12 mouse cellular contexts compared by ENCODE assay signal in the genomic region with DNA sequence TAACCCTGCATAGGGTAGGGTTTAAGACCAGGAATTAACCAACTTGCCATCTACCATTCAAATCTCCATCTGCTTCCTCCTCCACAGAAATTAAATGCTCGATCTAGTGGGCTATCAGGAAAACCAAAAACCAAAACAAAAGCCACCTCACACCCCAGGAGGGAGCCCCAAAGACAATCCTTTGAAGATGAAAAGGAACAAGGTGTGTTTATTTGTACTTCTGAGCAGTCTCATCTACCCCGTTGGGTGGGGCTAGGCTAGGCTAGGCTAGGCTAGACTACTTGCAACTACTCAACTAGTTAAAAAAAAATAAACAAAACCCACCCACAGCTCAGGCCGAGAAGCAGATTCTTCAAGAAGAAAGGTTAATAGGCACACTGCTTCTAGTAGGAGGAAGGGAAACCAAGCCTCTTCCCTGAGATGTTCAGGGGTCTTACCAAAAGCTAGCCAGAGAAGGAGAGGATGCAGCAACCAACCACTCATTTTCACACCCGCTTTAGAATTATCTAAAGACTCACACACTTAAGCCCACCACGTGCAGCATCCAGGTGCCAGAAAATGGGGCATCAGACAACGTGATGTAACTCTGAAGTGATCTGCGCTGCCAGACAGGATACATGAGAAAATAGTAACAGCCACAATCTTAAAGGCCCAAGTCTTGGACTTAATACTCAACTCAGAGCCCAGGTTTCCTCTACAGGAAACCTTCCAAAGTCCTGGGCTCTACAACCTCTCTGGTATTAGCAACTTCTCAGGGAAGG. TPM values are rescaled to one million over a fixed set of nuclear protein-coding genes. Genes with fewer than 3 reads are reported as not detected.
DNase-seq lines count a peak whose midpoint lies in the region; ATAC-seq and TF ChIP-seq lines count a peak whose summit lies in the region.
"Had no signal": no experiment of that assay in that cellular context is flagged by ENCODE, and none has a peak within 500 bp of the region (broad histone marks: within the 10 kb centered on the region; RNA-seq: fewer than 3 reads in every experiment).

No protein-coding gene starts in this region.

- no peaks in the 10 kb centered on the region for H3K27me3 ChIP-seq in limb, embryonic 12.5 days
- H3K27me3 ChIP-seq in limb, embryonic 10.5 days (ENCODE audit: low read depth, poor library complexity, severe bottlenecking), result no peaks in the 10 kb centered on the region
- no peaks in the 10 kb centered on the region for H3K27me3 ChIP-seq in forebrain, postnatal 0 days (ENCODE audit: insufficient read depth, low read length)
- no peaks in the 10 kb centered on the region for H3K27me3 ChIP-seq in midbrain, embryonic 13.5 days
- H3K27me3 ChIP-seq in kidney, embryonic 16.5 days (ENCODE audit: insufficient read depth, low read length), result no peaks in the 10 kb centered on the region
- H3K27me3 ChIP-seq in heart, embryonic 10.5 days (ENCODE audit: insufficient read depth, poor library complexity, severe bottlenecking), result no peaks in the 10 kb centered on the region

- WGBS in limb, embryonic 12.5 days, result 58% methylated on average over 7 of the region's 7 CpGs
- 55% methylated on average over 7 of the region's 7 CpGs for WGBS in limb, embryonic 10.5 days
- 79% methylated on average over 7 of the region's 7 CpGs for WGBS in forebrain, postnatal 0 days
- WGBS in midbrain, embryonic 13.5 days, result 86% methylated on average over 7 of the region's 7 CpGs
- 68% methylated on average over 7 of the region's 7 CpGs for WGBS in kidney, embryonic 16.5 days
- WGBS in heart, embryonic 10.5 days, result 59% methylated on average over 7 of the region's 7 CpGs

- no peak for ATAC-seq in limb, embryonic 12.5 days (ENCODE audit: insufficient number of reproducible peaks, insufficient read depth, low FRiP score, low TSS enrichment, low read depth)
- no peak for ATAC-seq in forebrain, postnatal 0 days
- no peak for ATAC-seq in midbrain, embryonic 13.5 days
- ATAC-seq in kidney, embryonic 16.5 days (ENCODE audit: low FRiP score, low TSS enrichment), result no peak
- ATAC-seq: CD4-positive, CD25-positive, alpha-beta regulatory T cell, adult 4 months; inflammation-experienced regulatory T-cells, adult 6 months had no signal

- no peak overlapping the region for H3K4me3 ChIP-seq in limb, embryonic 12.5 days (replicated peaks)
- H3K4me3 ChIP-seq in limb, embryonic 10.5 days, result no peak overlapping the region
- no peak overlapping the region for H3K4me3 ChIP-seq in forebrain, postnatal 0 days (ENCODE audit: low read depth, low read length)
- no peak overlapping the region; the same call in 1 of the 2 replicates for H3K4me3 ChIP-seq in midbrain, embryonic 13.5 days (replicated peaks)
- no peak overlapping the region for H3K4me3 ChIP-seq in kidney, embryonic 16.5 days (ENCODE audit: low read length)
- no peak overlapping the region for H3K4me3 ChIP-seq in heart, embryonic 10.5 days

- no peaks in the 10 kb centered on the region for H3K9me3 ChIP-seq in limb, embryonic 12.5 days
- H3K9me3 ChIP-seq in limb, embryonic 10.5 days (replicated peaks), result no peaks in the 10 kb centered on the region
- no peaks in the 10 kb centered on the region for H3K9me3 ChIP-seq in forebrain, postnatal 0 days (ENCODE audit: low read length)
- H3K9me3 ChIP-seq in midbrain, embryonic 13.5 days, result no peaks in the 10 kb centered on the region
- H3K9me3 ChIP-seq in kidney, embryonic 16.5 days (ENCODE audit: low read length), result no peaks in the 10 kb centered on the region
- no peaks in the 10 kb centered on the region for H3K9me3 ChIP-seq in heart, embryonic 10.5 days

- H3K36me3 ChIP-seq in limb, embryonic 12.5 days, result no peaks in the 10 kb centered on the region
- H3K36me3 ChIP-seq in limb, embryonic 10.5 days, result peaks cover 14% of the 10 kb centered on the region; the same call in 1 of the 2 replicates
- H3K36me3 ChIP-seq in forebrain, postnatal 0 days (ENCODE audit: insufficient read depth), result no peaks in the 10 kb centered on the region
- no peaks in the 10 kb centered on the region for H3K36me3 ChIP-seq in midbrain, embryonic 13.5 days
- H3K36me3 ChIP-seq in kidney, embryonic 16.5 days (ENCODE audit: insufficient read depth, low read length), result no peaks in the 10 kb centered on the region
- H3K36me3 ChIP-seq in heart, embryonic 10.5 days, result no peaks in the 10 kb centered on the region

- no peak overlapping the region for H3K27ac ChIP-seq in limb, embryonic 12.5 days
- no peak overlapping the region for H3K27ac ChIP-seq in limb, embryonic 10.5 days
- H3K27ac ChIP-seq in forebrain, postnatal 0 days (ENCODE audit: low read depth, low read length), result no peak overlapping the region
- no peak overlapping the region for H3K27ac ChIP-seq in midbrain, embryonic 13.5 days
- H3K27ac ChIP-seq in kidney, embryonic 16.5 days (ENCODE audit: low read length), result no peak overlapping the region
- H3K27ac ChIP-seq in heart, embryonic 10.5 days, result no peak overlapping the region

- H3K4me2 ChIP-seq in limb, embryonic 12.5 days, result peak overlapping the region; percentile 84
- 0 out of 2 replicates have a peak overlapping the region, but pooled peaks have one; percentile 84 for H3K4me2 ChIP-seq in forebrain, postnatal 0 days (ENCODE audit: low read depth)
- H3K4me2 ChIP-seq in midbrain, embryonic 13.5 days (replicated peaks), result peak overlapping the region; percentile 84
- no peak overlapping the region for H3K4me2 ChIP-seq in kidney, embryonic 16.5 days (replicated peaks; ENCODE audit: low read depth, low read length)
- H3K4me2 ChIP-seq: liver, embryonic 11.5 days had no signal

- no peak overlapping the region for H3K9ac ChIP-seq in limb, embryonic 12.5 days (replicated peaks)
- no peak overlapping the region for H3K9ac ChIP-seq in forebrain, postnatal 0 days
- H3K9ac ChIP-seq in midbrain, embryonic 13.5 days (replicated peaks), result no peak overlapping the region
- no peak overlapping the region for H3K9ac ChIP-seq in kidney, embryonic 16.5 days (replicated peaks; ENCODE audit: low read length)

- no peak for DNase-seq in limb, embryonic 10.5 days (ENCODE audit: low spot score)
- no peak for DNase-seq in forebrain, postnatal 0 days
- DNase-seq in thymus, postnatal 10 days (ENCODE audit: low spot score in 2 of 2), result peak; percentile 42 to 55
- DNase-seq in embryo, embryonic 10.5 days (ENCODE audit: low spot score), result no peak
- no peak for DNase-seq in heart, embryonic 10.5 days (ENCODE audit: low spot score)
- DNase-seq: embryo, embryonic 11 days had no signal

- H3K4me1 ChIP-seq in limb, embryonic 12.5 days (replicated peaks), result peaks cover 37% of the 10 kb centered on the region
- H3K4me1 ChIP-seq in limb, embryonic 10.5 days, result peaks cover 38% of the 10 kb centered on the region
- H3K4me1 ChIP-seq in forebrain, postnatal 0 days (ENCODE audit: insufficient read depth), result peaks cover 11% of the 10 kb centered on the region
- peaks cover 29% of the 10 kb centered on the region for H3K4me1 ChIP-seq in midbrain, embryonic 13.5 days (replicated peaks)
- H3K4me1 ChIP-seq in kidney, embryonic 16.5 days (ENCODE audit: insufficient read depth, low read length), result peaks cover 33% of the 10 kb centered on the region
- peaks cover 16% of the 10 kb centered on the region for H3K4me1 ChIP-seq in heart, embryonic 10.5 days

- TF ChIP-seq CTCF in forebrain, postnatal 0 days (IDR thresholded peaks at IDR 0.05; ENCODE audit: low read depth), result no peak

RNA-seq across cellular contexts. Expression of gene Ldlrad3, which starts 2.3 kb away (rescaled TPM):
- 66.2 and 68.2 TPM in 2 replicates for polyA plus RNA-seq in limb, embryonic 12.5 days (2016; fragmentation: Nextera tagmentation; extraction: Ambion mirVana)
- 60.3 and 64.1 TPM in 2 replicates for polyA plus RNA-seq in limb, embryonic 10.5 days (2016; fragmentation: Nextera tagmentation; extraction: Ambion mirVana)
- 20.9 and 23.4 TPM in 2 replicates for total RNA-seq in forebrain, postnatal 0 days (2014; rRNA removed)
- polyA plus RNA-seq in forebrain, postnatal 0 days (2015; fragmentation: Nextera tagmentation; extraction: Ambion mirVana), result 14.5 and 20.9 TPM in 2 replicates
- polyA plus RNA-seq in midbrain, embryonic 13.5 days (2015; fragmentation: Nextera tagmentation; extraction: Ambion mirVana), result 41.6 and 43.3 TPM in 2 replicates
- polyA plus RNA-seq in kidney, embryonic 16.5 days (2015; fragmentation: Nextera tagmentation; extraction: Ambion mirVana), result 38.3 and 42.5 TPM in 2 replicates
- 24.6 and 27.5 TPM in 2 replicates for polyA plus RNA-seq in heart, embryonic 10.5 days (2016; fragmentation: Nextera tagmentation; extraction: Ambion mirVana)

Comparison
In these comparisons a context has a peak if more than half of its experiments do, and no peak if none do; other contexts are left out.
1. DNase-seq: peak in thymus, postnatal 10 days (2 of 2); none in limb, embryonic 10.5 days (single experiment), forebrain, postnatal 0 days (single experiment), embryo, embryonic 10.5 days (single experiment) and heart, embryonic 10.5 days (single experiment).